Mouse (Mus musculus): ENCODE data around the gene Osbpl10.

GRCm38 (mm10) chr9:114935321-114935720 lies 43.0 kb upstream of the Osbpl10 start:
- no peak for TF ChIP-seq POLR2A (IDR thresholded peaks at IDR 0.05; ENCODE audit: borderline replicate concordance, control insufficient read depth, low read depth, low read length)
- TF ChIP-seq CTCF (IDR thresholded peaks at IDR 0.05; ENCODE audit: control insufficient read depth, insufficient read depth, low read length), result no peak

All from bone marrow, adult 2 months (tissue).